Mouse (Mus musculus) thymus, postnatal 25 days (tissue): ENCODE measurements around the gene Snd1.

Source experiments
- DNase-seq: peaks from one replicate; pipeline ENCODE4 v3.0.0; 2022

Gene Snd1

DNA sequence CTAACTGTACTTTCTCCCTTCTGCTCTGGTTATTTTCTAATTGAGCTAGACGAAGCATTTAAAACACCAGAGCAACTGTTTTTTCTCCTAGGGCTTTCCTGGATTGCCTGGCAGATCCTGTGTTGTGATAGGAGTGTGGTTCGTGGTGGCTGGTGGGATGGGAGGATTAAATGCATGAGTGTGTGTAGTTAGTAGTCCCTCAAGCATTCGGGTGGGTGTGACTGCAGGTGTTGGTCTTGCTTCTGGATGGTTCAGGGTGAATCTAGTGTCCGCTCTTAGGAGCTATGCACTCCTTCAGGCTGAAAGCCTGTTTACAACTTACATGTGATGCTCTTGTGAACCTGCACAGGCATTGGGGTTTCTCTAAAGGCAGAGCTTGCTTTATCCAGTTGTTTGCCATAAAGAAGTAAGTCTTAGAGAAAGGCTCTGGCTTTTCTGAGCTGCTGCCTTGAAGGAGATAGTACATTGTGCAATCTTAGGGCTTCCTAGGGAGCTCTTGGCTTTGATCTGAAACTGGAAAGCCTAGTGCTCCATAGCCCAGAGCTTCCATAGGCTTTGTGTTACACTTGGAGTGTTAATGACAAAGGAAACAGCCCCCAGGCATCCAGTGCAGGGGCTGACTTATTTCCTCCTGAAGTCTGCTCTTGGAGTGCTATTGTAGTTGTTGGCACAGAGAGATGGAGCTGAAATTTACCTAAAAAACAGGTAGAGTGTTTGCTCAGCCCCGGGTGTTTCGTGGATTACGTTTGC, 75.5 kb downstream of the Snd1 start:
- no peak for DNase-seq

DNA sequence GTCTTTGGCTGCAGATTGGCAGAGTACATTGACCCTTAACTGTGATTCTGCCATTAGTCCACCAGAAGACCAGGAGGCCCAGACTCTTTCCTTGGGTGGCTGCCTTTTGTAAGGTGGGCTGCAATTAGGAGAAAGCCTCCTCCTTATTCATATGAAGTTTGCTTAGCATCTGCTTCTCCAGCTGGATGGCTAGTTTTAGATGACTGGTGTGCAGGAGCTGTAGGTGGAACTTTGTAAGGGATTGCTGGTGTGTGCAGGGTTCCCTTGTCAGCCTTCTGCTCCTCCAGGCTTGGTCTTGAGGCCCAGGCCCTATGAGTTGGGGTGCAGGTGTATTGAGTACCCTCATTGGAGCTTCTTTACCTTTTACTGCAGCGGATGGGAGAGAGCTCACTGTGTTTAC, 79.5 kb downstream of the Snd1 start:
- no peak for DNase-seq

GRCm38 (mm10) chr6:28555002-28555401, 80.1 kb downstream of the Snd1 start:
- DNase-seq: no peak

DNA sequence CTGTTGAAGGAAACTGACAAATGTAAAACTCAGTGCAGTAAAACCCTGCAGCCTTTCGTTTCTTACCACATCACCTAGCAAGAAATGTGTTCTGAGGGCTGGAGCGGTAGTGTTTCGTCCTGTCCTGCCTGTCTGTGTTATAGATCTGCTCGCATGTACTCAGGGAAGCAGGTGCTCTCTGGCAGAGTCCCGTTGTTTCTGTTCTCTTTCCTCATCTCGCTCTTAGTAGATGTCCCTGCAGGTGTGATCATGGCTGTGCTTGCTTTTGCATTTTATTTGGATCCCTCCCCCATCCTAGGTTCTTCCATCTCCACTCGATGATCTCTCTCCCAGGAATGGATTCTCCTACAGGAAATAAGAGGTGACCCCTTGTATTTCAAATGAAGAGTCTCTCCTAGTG, 80.5 kb downstream of the Snd1 start:
- DNase-seq: no peak

- no peak for DNase-seq
Observed at GRCm38 (mm10) chr6:28557728-28558127, 82.8 kb downstream of the Snd1 start.

- no peak for DNase-seq
Observed at GRCm38 (mm10) chr6:28559419-28559818, 84.5 kb downstream of the Snd1 start.

DNA sequence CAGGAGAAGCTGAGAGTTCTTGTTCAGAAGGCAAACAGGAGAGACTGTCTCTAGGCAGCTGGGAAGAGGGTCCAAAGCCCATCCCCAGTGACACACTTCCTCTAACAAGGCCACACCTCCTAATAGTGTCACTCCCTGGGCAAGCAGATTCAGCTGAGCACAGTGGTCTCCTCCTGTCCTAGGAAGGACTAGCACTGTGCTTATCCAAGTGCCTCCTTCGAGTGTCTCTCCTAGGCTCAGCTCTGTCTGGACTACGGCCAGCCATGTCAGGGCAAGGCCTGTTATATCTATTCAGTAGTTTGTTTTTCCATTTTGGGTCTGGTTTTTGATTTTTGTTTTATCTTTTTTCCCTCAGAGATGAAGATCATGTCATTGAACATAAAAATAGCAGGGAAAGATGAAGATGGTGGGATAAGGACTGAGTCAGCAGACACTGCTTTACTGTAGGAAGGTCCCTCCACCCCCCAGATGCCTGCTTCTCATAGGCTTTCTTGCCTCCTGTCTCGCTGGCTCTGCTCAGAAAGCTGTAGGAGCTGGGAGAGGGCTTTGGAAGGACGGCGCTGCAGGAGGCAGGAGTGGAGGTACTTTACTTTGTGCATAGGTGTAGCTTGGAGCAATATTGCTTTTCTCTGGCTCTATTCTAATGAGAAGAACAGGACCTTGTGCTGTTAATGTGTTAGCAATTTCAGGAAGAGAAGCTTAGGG, 86.5 kb downstream of the Snd1 start:
- no peak for DNase-seq

DNA sequence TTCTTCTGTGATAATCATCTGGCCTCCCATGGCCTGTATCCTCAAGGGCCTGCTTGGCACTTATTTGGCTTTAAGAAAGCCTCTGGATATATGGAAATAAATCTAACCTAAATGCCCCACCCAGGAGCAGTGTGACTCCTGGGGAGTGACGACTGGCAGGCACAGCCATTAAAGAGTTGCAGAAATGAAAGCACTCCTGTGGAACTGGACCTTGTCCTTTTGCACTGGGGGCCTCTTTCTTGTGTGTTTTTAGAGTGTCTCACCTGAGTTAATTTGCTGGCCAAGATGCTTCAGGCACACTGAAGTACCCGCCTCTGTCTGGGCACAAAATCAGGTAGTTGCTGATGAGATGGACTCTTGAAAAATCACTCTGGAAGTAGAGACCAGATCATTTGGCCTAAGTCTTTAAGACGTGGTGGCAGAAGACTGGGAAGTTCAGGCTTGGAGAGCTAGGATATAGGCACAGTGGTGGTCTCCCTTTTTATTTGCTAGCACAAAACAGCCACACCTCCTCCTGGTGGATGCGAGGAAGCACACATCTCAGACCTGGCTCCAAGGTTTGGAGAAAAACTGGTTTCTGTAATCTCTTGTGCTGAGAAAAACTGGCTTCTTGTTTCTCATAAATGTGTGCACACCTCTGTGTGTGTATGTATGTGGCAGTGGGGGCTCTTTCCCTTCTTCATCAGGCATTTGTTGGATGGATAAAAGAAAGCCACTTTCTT, 87.5 kb downstream of the Snd1 start:
- DNase-seq: no peak

- DNase-seq: no peak
Observed at GRCm38 (mm10) chr6:28567978-28568377, 93.0 kb downstream of the Snd1 start.

- no peak for DNase-seq
Observed at GRCm38 (mm10) chr6:28571946-28572345, 97.0 kb downstream of the Snd1 start.

- DNase-seq: no peak
Observed at GRCm38 (mm10) chr6:28572991-28573759, 98.2 kb downstream of the Snd1 start.

DNA sequence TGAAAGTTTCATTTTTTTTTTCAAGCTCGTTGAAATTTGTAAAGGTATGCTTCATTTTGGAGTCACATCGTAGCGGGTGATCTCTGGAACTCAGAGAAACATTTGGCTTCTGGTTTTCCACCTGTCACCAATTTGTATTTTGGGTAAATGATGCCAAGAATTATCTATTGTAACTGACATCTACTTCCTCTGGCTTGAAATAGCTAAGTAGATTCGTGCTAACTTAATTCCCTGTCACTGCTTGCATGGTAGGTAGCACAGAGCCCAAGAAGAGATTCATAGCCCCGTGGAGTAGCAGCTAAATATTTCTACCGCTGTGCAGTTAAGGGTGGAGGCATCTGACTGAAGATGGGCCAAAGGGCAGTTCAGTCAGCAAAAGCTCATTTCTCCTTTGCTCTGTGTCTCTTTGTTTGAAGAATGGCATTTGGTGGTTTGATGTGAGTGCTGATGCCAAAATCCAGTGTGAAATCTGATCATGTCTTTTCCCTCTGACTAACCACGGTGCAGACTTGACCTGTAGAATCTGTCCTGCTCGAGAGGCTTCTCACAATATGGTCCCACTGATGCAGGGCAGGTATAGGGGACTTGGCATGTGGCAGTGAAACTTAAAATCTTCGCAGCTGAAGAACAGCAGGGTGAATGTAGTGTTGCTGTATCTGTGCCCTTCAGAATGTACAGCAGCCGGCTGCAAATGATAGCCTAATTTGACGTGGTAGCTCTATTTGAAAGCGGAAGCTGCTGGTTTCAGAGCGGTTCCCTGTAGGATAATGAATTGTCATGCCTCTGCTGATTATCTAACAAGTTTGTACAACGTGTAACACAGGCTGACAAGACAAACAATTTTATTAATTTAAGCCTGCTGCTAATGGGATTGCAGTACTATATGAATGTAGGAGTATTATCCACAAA, 101.7 kb downstream of the Snd1 start:
- no peak for DNase-seq

GRCm38 (mm10) chr6:28582847-28583246, 107.9 kb downstream of the Snd1 start:
- DNase-seq: no peak

DNA sequence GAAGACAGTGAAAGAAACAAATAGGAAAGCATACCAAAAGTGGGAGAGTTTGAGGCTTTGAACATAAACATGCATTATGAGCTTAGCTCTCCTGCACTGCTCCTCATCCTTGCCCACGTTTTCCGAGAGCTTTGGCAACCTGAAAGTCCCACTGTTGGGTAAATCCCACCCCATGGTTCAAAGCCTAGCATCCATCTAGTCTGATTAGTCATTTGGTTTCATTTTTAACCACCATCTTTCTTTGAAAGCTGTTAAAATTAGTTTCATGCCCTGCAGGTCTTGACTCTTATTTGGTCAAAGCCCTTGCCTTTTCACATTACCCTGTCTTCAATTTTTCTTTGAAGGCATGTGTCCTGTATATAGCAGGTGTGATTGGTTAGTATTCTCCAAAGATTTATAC, 108.5 kb downstream of the Snd1 start:
- no peak for DNase-seq

DNA sequence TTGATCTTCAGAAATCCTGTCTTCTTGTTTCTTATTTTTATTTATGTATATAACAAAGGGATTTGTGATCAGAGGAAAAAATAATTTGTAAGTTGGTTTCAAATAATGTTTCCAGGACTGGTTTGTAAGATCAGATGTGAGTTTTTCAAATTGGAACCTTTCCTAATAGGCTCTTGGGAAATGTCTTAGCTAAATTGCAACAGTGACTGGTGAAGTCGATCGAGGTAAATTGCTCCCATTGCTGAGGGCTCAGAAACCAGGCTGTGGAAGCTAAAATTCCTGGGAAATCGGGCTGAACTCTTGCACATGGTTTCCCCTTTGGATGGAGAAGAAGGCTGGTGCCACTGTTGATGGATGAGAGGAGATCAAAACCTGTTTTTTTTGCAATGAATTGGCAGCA, 111.9 kb downstream of the Snd1 start:
- no peak for DNase-seq

DNA sequence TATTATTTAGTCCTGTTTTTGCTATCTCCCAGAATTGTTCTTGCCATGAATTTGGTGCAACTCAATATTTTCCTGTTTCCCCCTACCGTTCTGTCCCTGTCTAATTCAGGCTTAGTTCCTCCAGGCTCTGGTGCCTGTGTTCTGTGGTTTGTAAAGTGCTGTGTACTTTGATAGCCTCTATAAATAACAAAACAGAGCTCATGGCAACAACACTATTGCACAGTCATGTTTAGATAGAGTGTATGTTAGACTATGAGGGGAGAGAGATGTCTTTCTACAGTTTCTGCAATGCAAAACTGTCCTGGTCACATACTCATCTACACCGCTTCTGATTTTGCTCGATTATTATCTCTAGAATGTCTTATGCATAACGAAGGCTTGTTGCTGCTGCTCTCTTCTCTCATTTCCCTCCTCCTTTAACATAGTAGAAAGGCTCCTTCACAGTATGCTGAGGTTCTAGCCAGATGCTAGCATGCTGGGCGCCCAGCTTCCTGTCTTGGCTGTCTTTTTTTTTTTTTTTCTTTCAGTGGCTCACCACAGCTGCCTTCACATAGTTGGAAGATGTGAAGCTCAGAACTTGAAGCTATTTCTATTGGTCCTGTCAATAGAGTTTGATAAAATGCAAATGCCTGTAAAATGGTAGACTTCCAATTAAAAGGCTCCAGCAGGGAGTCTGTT, 113.7 kb downstream of the Snd1 start:
- DNase-seq: peak; percentile 57

DNA sequence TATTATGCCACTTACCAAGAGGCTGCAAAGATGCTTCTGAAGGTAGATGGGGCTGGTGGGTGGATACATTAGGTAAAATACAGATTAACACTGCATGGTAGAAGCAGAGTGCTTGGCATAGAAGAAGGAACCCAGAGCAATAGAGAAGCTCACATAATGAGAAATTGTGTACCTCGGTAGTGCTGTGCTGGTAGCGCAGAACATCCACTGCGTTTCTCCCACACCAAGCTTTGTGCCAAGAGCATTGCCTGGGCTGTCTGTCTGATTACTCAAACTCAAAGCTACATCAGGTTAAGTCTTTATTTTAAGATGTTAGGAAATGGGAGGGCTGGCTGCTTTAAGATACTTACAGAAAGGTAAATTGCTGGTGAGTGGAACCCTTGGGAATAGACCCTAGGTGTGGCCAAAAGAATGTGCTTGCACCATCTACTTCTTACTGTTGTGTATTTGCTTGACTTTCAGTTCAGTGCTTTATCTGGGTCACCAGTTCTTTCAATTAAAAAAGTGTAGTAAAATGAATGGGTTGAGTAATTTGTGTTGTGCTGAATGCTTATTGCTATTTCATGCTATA, 117.5 kb downstream of the Snd1 start:
- no peak for DNase-seq

- no peak for DNase-seq
Observed at GRCm38 (mm10) chr6:28593708-28594107, 118.8 kb downstream of the Snd1 start.

DNA sequence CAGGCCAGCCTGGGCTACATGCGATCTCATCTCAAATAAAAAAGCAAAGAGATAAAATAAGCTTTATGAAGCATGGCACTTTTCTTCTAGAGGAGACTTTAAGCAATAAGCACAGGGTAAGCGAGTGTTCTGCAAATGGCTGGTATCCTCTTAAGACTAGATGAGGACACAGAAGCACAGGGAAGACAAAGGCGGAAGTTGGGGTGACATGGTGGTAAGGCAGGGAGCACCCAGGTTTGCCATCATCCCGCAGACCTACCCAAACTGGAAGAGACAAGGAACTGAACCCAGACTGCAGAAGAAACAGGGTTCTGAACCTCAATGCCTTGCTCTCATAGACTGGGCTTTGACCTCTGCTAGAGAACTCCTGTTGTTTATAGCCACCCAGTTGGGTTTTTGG, 119.8 kb downstream of the Snd1 start:
- DNase-seq: no peak

- DNase-seq: no peak
Observed at GRCm38 (mm10) chr6:28595231-28595630, 120.3 kb downstream of the Snd1 start.

DNA sequence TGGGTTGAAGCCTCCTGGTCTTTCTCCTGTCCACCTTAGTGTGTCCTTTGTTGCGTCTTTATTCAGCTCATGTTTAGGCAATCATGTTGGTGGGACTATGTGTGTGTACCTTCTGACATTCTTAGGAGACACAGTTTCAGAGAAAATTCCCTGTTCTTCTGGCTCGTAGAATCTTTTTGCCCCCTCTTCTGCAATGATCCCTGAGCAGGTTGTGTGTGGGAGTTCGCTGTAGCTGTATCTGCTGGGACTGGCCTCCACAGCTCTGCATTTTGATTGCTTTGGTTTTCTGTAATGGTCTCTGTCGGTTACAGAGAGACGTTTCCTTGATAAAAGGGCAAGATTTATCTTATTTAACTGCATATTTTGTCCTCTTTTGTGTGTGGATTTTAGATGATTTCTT, 122.3 kb downstream of the Snd1 start:
- no peak for DNase-seq
